Mouse (Mus musculus): ENCODE data around the gene Pitpnc1. TPM values are rescaled to one million over a fixed set of nuclear protein-coding genes. Genes with fewer than 3 reads are reported as not detected.

Gene Pitpnc1
- polyA plus RNA-seq, 1 experiment: 0.25 TPM

DNA sequence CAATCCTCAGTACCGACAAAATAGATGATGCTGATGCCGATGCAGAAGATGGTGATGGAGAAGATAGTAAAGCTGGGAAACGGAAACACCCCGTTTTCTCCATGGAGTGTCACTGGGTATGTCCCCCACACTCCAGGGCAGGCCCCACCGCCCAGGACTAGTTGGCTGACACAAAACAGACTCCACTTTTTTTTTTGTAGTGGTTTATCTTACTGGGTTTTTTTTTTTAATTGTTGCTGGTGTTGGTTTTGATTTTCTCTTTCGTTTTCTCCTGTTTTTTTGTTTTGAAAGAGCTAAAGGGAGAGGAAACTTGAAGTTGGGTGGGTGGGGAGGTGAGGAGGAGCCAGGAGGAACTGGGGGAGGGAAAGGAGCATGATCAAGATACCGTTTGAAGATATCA lies 18.4 kb downstream of the Pitpnc1 start:
- H3K79me2 ChIP-seq (ENCODE audit: control insufficient read depth, insufficient read depth): no peaks in the 10 kb centered on the region
- H3K79me3 ChIP-seq (ENCODE audit: low read depth): no peaks in the 10 kb centered on the region
- H3K36me3 ChIP-seq (ENCODE audit: control insufficient read depth, insufficient read depth): no peaks in the 10 kb centered on the region
- no peak for TF ChIP-seq MYOD1 (IDR thresholded peaks at IDR 0.05; ENCODE audit: control insufficient read depth, insufficient read length, low read depth)
- no peak for TF ChIP-seq FOSL1 (IDR thresholded peaks at IDR 0.05; ENCODE audit: insufficient read depth, low read length, poor library complexity, severe bottlenecking)
- TF ChIP-seq CTCF (IDR thresholded peaks at IDR 0.05; ENCODE audit: control insufficient read depth, insufficient read depth, insufficient read length): no peak
- TF ChIP-seq MYOG (IDR thresholded peaks at IDR 0.05; ENCODE audit: control insufficient read depth, extremely low read depth, insufficient read length): no peak
- no peak for TF ChIP-seq USF1 (IDR thresholded peaks at IDR 0.05; ENCODE audit: low read depth)
- TF ChIP-seq CEBPB (IDR thresholded peaks at IDR 0.05; ENCODE audit: low read depth): no peak
- no peak for TF ChIP-seq MAX (IDR thresholded peaks at IDR 0.05)
- H3K27me3 ChIP-seq (ENCODE audit: control insufficient read depth, insufficient read depth, insufficient read length): no peaks in the 10 kb centered on the region
- no peak overlapping the region for H3ac ChIP-seq (ENCODE audit: control insufficient read depth, insufficient read length, low read depth)
- H3K4me3 ChIP-seq (ENCODE audit: insufficient read depth, poor library complexity, severe bottlenecking): no peak overlapping the region

- no peaks in the 10 kb centered on the region for H3K36me3 ChIP-seq (ENCODE audit: control insufficient read depth, insufficient read depth)
- no peaks in the 10 kb centered on the region for H3K79me2 ChIP-seq (ENCODE audit: control insufficient read depth, insufficient read depth)
- TF ChIP-seq CTCF (IDR thresholded peaks at IDR 0.05; ENCODE audit: control insufficient read depth, insufficient read depth, insufficient read length): no peak
- no peak for TF ChIP-seq FOSL1 (IDR thresholded peaks at IDR 0.05; ENCODE audit: insufficient read depth, low read length, poor library complexity, severe bottlenecking)
- TF ChIP-seq USF1 (IDR thresholded peaks at IDR 0.05; ENCODE audit: low read depth): no peak
- TF ChIP-seq CEBPB (IDR thresholded peaks at IDR 0.05; ENCODE audit: low read depth): no peak
- TF ChIP-seq MYOD1 (IDR thresholded peaks at IDR 0.05; ENCODE audit: control insufficient read depth, insufficient read length, low read depth): no peak
- no peak for TF ChIP-seq MYOG (IDR thresholded peaks at IDR 0.05; ENCODE audit: control insufficient read depth, extremely low read depth, insufficient read length)
- TF ChIP-seq MAX (IDR thresholded peaks at IDR 0.05): no peak
- no peak overlapping the region for H3ac ChIP-seq (ENCODE audit: control insufficient read depth, insufficient read length, low read depth)
- no peaks in the 10 kb centered on the region for H3K27me3 ChIP-seq (ENCODE audit: control insufficient read depth, insufficient read depth, insufficient read length)
- no peak overlapping the region for H3K4me3 ChIP-seq (ENCODE audit: insufficient read depth, poor library complexity, severe bottlenecking)
- H3K79me3 ChIP-seq (ENCODE audit: low read depth): no peaks in the 10 kb centered on the region
Measured at GRCm38 (mm10) chr11:107451106-107451505, 19.4 kb downstream of the Pitpnc1 start.

DNA sequence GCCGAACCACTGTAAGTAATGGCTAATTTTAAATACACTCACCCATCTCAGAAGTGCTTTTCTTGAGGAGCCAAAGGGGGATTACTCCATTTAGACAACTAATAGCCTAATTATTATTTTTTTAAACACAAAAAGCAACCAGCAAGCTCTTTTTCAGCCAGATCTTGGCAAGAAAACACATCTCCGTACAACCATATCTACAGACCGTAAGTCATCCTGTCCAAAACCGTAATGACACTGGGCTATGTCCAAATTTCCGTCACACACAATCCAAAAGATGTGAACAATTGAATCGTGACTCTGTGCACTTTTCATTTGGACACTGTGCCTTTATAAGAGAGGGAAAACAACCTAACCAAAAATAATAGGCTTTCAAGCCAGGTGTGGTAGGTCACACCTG lies 20.4 kb downstream of the Pitpnc1 start:
- Histone ChIP-seq H3K36me3 (ENCODE audit: control insufficient read depth, insufficient read depth) (no peaks in the 10 kb centered on the region), H3K4me3 (ENCODE audit: insufficient read depth, poor library complexity, severe bottlenecking) (no peak overlapping the region)
- TF ChIP-seq MAX (IDR thresholded peaks at IDR 0.05) (no peak), CTCF (IDR thresholded peaks at IDR 0.05; ENCODE audit: control insufficient read depth, insufficient read depth, insufficient read length) (no peak), MYOD1 (IDR thresholded peaks at IDR 0.05; ENCODE audit: control insufficient read depth, insufficient read length, low read depth) (no peak), MYOG (IDR thresholded peaks at IDR 0.05; ENCODE audit: control insufficient read depth, extremely low read depth, insufficient read length) (no peak), FOSL1 (IDR thresholded peaks at IDR 0.05; ENCODE audit: insufficient read depth, low read length, poor library complexity, severe bottlenecking) (no peak), CEBPB (IDR thresholded peaks at IDR 0.05; ENCODE audit: low read depth) (no peak), USF1 (IDR thresholded peaks at IDR 0.05; ENCODE audit: low read depth) (no peak)

GRCm38 (mm10) chr11:107449169-107449910 lies 21.2 kb downstream of the Pitpnc1 start:
- Histone ChIP-seq H3K27me3 (ENCODE audit: control insufficient read depth, insufficient read depth, insufficient read length) (no peaks in the 10 kb centered on the region), H3K4me3 (ENCODE audit: insufficient read depth, poor library complexity, severe bottlenecking) (no peak overlapping the region), H3K79me3 (ENCODE audit: low read depth) (no peaks in the 10 kb centered on the region), H3ac (ENCODE audit: control insufficient read depth, insufficient read length, low read depth) (no peak overlapping the region), H3K79me2 (ENCODE audit: control insufficient read depth, insufficient read depth) (no peaks in the 10 kb centered on the region), H3K36me3 (ENCODE audit: control insufficient read depth, insufficient read depth) (no peaks in the 10 kb centered on the region)
- TF ChIP-seq CTCF (IDR thresholded peaks at IDR 0.05; ENCODE audit: control insufficient read depth, insufficient read depth, insufficient read length) (no peak), MAX (IDR thresholded peaks at IDR 0.05) (no peak), FOSL1 (IDR thresholded peaks at IDR 0.05; ENCODE audit: insufficient read depth, low read length, poor library complexity, severe bottlenecking) (no peak), USF1 (IDR thresholded peaks at IDR 0.05; ENCODE audit: low read depth) (no peak), CEBPB (IDR thresholded peaks at IDR 0.05; ENCODE audit: low read depth) (no peak), MYOD1 (IDR thresholded peaks at IDR 0.05; ENCODE audit: control insufficient read depth, insufficient read length, low read depth) (no peak), MYOG (IDR thresholded peaks at IDR 0.05; ENCODE audit: control insufficient read depth, extremely low read depth, insufficient read length) (no peak)

More for the DNA sequence above, 20.4 kb downstream of the Pitpnc1 start:
- no peaks in the 10 kb centered on the region for H3K79me2 ChIP-seq (ENCODE audit: control insufficient read depth, insufficient read depth)
- no peaks in the 10 kb centered on the region for H3K79me3 ChIP-seq (ENCODE audit: low read depth)
- no peaks in the 10 kb centered on the region for H3K27me3 ChIP-seq (ENCODE audit: control insufficient read depth, insufficient read depth, insufficient read length)
- no peak overlapping the region for H3ac ChIP-seq (ENCODE audit: control insufficient read depth, insufficient read length, low read depth)

DNA sequence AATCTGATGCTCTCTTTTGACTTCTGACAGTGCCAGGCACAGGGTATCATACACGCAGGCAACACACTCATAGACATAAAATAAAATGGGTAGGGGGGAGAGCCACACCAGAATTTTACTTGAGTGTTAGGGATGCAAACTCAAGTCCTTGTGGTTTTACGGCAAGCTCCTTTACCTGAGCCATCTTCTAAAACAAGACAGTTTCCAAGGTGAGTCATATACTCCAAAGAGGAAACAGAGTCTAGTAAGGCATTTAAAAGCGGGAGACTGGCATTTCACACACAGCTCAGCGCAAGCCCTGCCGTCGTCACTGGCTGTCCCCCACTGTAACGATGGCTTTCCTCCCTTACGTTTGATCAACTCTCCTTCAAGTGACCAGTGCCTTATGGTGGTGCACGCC lies 22.6 kb downstream of the Pitpnc1 start:
- no peak for TF ChIP-seq FOSL1 (IDR thresholded peaks at IDR 0.05; ENCODE audit: insufficient read depth, low read length, poor library complexity, severe bottlenecking)
- TF ChIP-seq USF1 (IDR thresholded peaks at IDR 0.05; ENCODE audit: low read depth): no peak
- no peak for TF ChIP-seq CTCF (IDR thresholded peaks at IDR 0.05; ENCODE audit: control insufficient read depth, insufficient read depth, insufficient read length)
- no peak for TF ChIP-seq MYOG (IDR thresholded peaks at IDR 0.05; ENCODE audit: control insufficient read depth, extremely low read depth, insufficient read length)
- no peak for TF ChIP-seq CEBPB (IDR thresholded peaks at IDR 0.05; ENCODE audit: low read depth)
- Histone ChIP-seq H3K79me2 (ENCODE audit: control insufficient read depth, insufficient read depth) (no peaks in the 10 kb centered on the region), H3K36me3 (ENCODE audit: control insufficient read depth, insufficient read depth) (no peaks in the 10 kb centered on the region), H3ac (ENCODE audit: control insufficient read depth, insufficient read length, low read depth) (no peak overlapping the region), H3K27me3 (ENCODE audit: control insufficient read depth, insufficient read depth, insufficient read length) (no peaks in the 10 kb centered on the region), H3K4me3 (ENCODE audit: insufficient read depth, poor library complexity, severe bottlenecking) (no peak overlapping the region), H3K79me3 (ENCODE audit: low read depth) (no peaks in the 10 kb centered on the region)

All from C2C12 (cell line).